Mouse (Mus musculus): ENCODE measurements around the gene 1700123O20Rik.

Gene 1700123O20Rik

DNA sequence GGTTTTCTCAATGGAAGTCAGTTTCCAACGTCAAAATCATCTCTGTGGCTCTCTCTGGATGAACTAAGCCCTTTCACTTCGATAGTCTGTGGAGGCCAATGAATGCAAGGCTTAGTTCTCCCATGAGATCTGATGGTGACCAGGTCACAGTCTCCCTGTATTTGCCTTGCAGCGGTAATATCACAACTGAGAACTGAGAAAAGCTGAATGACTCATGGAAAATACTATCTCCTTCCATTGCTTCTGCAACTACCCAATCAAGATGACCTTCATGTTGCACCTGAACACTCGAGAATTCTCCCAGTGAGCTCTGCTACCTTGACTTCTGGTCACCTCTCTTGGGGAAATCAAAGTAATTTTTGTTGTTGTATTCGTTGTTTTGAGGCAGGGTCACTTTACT is 41.5 kb downstream of the 1700123O20Rik start:
- DNase-seq: no peak

DNA sequence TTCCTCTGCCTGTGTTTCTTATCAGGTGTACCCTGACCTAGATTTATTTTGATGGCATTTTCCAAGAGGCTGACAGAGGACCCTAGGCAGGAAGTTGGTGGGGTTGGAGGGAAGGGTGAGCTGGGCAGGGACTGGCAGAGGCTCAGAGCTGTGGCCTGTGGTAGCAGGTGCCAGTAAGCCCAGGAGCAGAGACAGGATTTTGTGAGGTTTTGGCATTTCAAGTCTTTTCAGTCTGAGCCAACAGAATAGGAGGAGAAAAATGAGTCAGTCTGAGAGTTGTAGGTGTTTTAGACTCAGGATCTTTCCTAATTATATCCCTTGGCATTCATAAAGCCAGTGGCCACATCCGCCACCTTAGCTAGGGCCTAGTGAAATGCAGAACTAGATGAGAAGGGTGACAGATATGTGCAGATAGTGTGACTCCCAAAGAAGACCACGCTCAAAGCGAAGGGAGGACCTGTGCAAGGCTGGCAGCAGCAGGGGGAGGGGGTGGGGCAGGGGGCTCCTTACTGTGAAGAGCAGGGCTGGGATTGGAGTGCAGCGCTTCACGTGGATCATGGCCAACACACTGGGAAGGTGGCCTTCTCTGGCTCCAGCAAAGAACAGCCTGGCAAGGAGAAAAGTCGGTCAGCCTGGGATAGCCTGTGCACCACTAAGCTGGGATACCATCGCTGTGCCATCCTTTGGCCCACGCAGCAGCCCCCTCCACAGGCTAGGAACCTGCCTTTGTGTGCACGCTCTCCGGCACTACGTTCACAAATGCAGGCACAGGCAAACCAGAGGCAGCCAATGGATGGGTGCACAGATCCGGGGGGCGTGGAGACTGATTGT is 43.0 kb downstream of the 1700123O20Rik start:
- no peak for DNase-seq

- no peak for DNase-seq
Measured at GRCm38 (mm10) chr14:54730305-54730704, 44.3 kb downstream of the 1700123O20Rik start.

DNA sequence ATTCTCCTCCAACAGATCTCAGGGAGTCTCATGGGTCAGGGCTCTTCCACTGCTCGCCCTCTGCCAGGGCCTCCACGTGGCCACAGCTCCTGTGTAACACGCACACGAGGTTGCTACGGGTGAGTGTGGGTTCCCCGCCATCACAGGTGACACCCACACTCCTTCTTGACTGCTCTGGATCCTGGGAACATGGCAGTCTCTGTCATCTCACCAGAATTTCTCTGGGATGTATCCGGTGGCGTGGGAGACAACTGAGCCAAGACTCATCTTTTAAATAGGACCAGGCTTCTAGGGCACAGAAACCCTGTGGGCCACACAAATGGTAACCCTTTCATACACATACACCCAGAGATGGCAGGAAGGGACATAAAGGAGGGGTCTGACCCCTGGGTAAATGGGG is 46.2 kb downstream of the 1700123O20Rik start:
- DNase-seq: no peak

DNA sequence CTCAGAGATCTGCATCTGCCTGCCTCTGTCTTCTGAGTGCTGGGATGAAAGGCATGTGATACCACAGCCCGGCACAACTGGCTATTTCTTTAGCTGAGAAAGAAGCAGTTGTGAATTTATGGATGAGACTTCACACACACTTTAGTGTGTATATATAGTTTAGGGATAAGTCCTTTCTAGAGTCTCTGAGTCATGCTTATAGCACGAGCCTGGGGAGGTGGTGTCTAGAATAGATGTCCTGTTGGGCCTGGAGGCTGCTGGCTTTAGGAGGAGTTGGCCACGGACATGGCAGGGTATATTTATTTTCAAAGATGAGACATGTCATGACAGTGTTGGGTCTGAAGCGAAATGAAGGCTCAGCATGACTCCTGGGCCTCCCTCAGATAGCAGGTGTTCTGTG is 48.0 kb downstream of the 1700123O20Rik start:
- no peak for DNase-seq

DNA sequence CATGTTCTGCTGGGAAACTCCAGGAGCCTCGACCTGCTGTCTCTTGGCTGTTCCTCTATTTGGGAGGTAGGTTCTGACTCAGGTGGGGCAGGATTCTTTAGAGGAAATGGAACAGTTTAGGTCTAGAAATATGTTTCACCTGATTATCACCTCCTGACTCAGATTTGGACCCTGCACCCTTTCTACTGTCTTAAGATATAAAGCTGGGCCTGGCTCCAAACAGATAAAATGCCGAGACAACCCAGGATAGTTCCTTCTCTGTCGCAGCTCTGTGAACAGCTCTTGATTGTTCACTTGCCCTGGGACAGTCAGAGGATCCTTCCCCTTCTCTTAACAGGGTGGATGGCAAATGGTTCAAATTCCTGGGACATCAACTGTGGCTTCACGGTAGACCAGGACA is 49.2 kb downstream of the 1700123O20Rik start:
- no peak for DNase-seq

- DNase-seq: no peak
Measured at GRCm38 (mm10) chr14:54736555-54737552, 50.8 kb downstream of the 1700123O20Rik start.

DNA sequence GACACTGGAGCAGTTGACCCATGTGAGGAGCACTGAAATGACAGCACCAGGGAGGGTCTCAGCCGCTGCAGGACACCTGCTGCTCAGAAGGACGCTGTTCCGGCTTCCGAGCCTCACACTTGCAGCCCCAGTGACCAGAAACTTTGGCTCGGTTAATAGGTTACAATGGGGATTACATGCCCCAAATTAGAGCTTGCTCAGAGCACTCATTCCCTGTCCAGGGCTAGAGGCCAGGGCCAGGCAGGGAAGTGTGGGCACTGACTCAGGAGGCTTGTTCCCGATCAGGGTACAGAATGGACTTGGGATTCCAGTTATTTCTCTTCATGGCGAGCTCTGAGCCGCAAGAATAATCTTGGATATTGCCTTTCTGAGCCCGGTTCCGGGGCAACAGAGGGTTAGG is 51.6 kb downstream of the 1700123O20Rik start:
- no peak for DNase-seq

Measured in kidney, postnatal 4 days (tissue).